ENCODE assay signal across 10 mouse cellular contexts in genomic region chr1:135204196-135205126, GRCm38 (mm10). TPM values are rescaled to one million over a fixed set of nuclear protein-coding genes. Genes with fewer than 3 reads are reported as not detected.
A peak's percentile ranks its signal among the peaks of the same experiment; 100 is the strongest.
DNase-seq lines count a peak whose midpoint lies in the region; ATAC-seq lines count a peak whose summit lies in the region.
"Had no signal": no experiment of that assay in that cellular context is flagged by ENCODE, and none has a peak within 500 bp of the region (broad histone marks: within the 10 kb centered on the region; RNA-seq: fewer than 3 reads in every experiment).

No protein-coding gene starts in this region.

- DNase-seq in kidney, postnatal 36 days, result no peak
- peak; percentile 93 for DNase-seq in MEL-GATA-1-ER (ENCODE audit: extremely low read depth, low read depth)
- DNase-seq in embryonic facial prominence, embryonic 14.5 days (ENCODE audit: low spot score), result no peak
- no peak for DNase-seq in layer of hippocampus, postnatal 10 days (ENCODE audit: low spot score in 2 of 2)
- DNase-seq in right cerebral cortex, postnatal 36 days (ENCODE audit: low spot score in 2 of 2), result no peak
- DNase-seq in left cerebral cortex, postnatal 4 days, result no peak

- H3K27ac ChIP-seq in kidney, embryonic 14.5 days (ENCODE audit: low read depth, low read length), result peak overlapping the region; percentile 38
- H3K27ac ChIP-seq in embryonic facial prominence, embryonic 14.5 days (replicated peaks; ENCODE audit: low read depth, low read length), result no peak overlapping the region

- intact Hi-C loops in left cerebral cortex, postnatal 4 days (cut with DNase I), result no loop called here

- H3K4me2 ChIP-seq in kidney, embryonic 14.5 days (replicated peaks; ENCODE audit: low read depth, low read length), result no peak overlapping the region
- H3K4me2 ChIP-seq in embryonic facial prominence, embryonic 14.5 days (ENCODE audit: low read depth, low read length), result no peak overlapping the region

- no peaks in the 10 kb centered on the region for H3K36me3 ChIP-seq in kidney, embryonic 14.5 days (ENCODE audit: control insufficient read depth, insufficient read depth, low read length)
- H3K36me3 ChIP-seq in embryonic facial prominence, embryonic 14.5 days (ENCODE audit: control insufficient read depth, insufficient read depth, low read length), result no peaks in the 10 kb centered on the region

- H3K9me3 ChIP-seq in kidney, embryonic 14.5 days (ENCODE audit: control insufficient read depth, low read length), result no peaks in the 10 kb centered on the region
- no peaks in the 10 kb centered on the region for H3K9me3 ChIP-seq in embryonic facial prominence, embryonic 14.5 days (ENCODE audit: control insufficient read depth, low read length)

- peak; percentile 59; the same call in 1 of the 2 replicates for ATAC-seq in kidney, embryonic 14.5 days (ENCODE audit: low FRiP score, low TSS enrichment)
- 0 out of 2 replicates have a peak, but pooled peaks have one; percentile 22 for ATAC-seq in embryonic facial prominence, embryonic 14.5 days (ENCODE audit: low read depth)
- peak; percentile 40; the same call in 1 of the 2 replicates for ATAC-seq in megakaryocyte, adult 5-6 weeks (ENCODE audit: poor library complexity, severe bottlenecking)

- H3K27me3 ChIP-seq in kidney, embryonic 14.5 days (ENCODE audit: control insufficient read depth, insufficient read depth, low read length), result no peaks in the 10 kb centered on the region
- no peaks in the 10 kb centered on the region for H3K27me3 ChIP-seq in embryonic facial prominence, embryonic 14.5 days (replicated peaks; ENCODE audit: control insufficient read depth, insufficient read depth, low read length)

- H3K4me1 ChIP-seq in kidney, embryonic 14.5 days (ENCODE audit: control insufficient read depth, insufficient read depth, low read length), result peaks cover 6% of the 10 kb centered on the region; the same call in 1 of the 2 replicates
- 0 out of 2 replicates have a peak, but pooled peaks cover 3% of the 10 kb centered on the region for H3K4me1 ChIP-seq in embryonic facial prominence, embryonic 14.5 days (ENCODE audit: control insufficient read depth, insufficient read depth, low read length)

- no peak overlapping the region for H3K4me3 ChIP-seq in kidney, embryonic 14.5 days (ENCODE audit: low read length)
- H3K4me3 ChIP-seq in embryonic facial prominence, embryonic 14.5 days (ENCODE audit: low read depth, low read length), result no peak overlapping the region
- H3K4me3 ChIP-seq: myocyte had no signal

- 23% methylated on average over 12 of the region's 12 CpGs for WGBS in kidney, embryonic 14.5 days
- 44% methylated on average over 12 of the region's 12 CpGs for WGBS in embryonic facial prominence, embryonic 14.5 days

- H3K9ac ChIP-seq in kidney, embryonic 14.5 days (ENCODE audit: low read depth, low read length), result no peak overlapping the region
- H3K9ac ChIP-seq in embryonic facial prominence, embryonic 14.5 days (ENCODE audit: low read depth, low read length), result no peak overlapping the region

RNA-seq across cellular contexts. Expression of gene Gpr37l1, which starts 37.0 kb away (rescaled TPM):
- not detected in 2 replicates for polyA plus RNA-seq in kidney, embryonic 14.5 days (2014; fragmentation: Nextera tagmentation; extraction: Ambion mirVana)
- polyA plus RNA-seq in embryonic facial prominence, embryonic 14.5 days (2014; fragmentation: Nextera tagmentation; extraction: Ambion mirVana), result 0.34 and 0.47 TPM in 2 replicates
- not detected in 2 replicates for total RNA-seq in megakaryocyte, adult 5-6 weeks (2015)
- not detected in 2 replicates for total RNA-seq in megakaryocyte, adult 5-6 weeks (2017)
- 100 to 1,000 TPM; 120 to 129 TPM for total RNA-seq in layer of hippocampus, postnatal 10 days (2021)
- 10 to 100 TPM; 15.8 to 18.8 TPM for total RNA-seq in left cerebral cortex, postnatal 4 days (2021)
- total RNA-seq: liver, adult 2 months had no signal
- polyA plus RNA-seq: liver, adult 2 months had no signal

RNA-seq across cellular contexts. Expression of gene Elf3, which starts 53.9 kb away (rescaled TPM):
- polyA plus RNA-seq in kidney, embryonic 14.5 days (2014; fragmentation: Nextera tagmentation; extraction: Ambion mirVana), result 22.4 and 26.8 TPM in 2 replicates
- 10.0 and 13.8 TPM in 2 replicates for polyA plus RNA-seq in embryonic facial prominence, embryonic 14.5 days (2014; fragmentation: Nextera tagmentation; extraction: Ambion mirVana)
- not detected in 2 replicates for total RNA-seq in megakaryocyte, adult 5-6 weeks (2015)
- total RNA-seq in megakaryocyte, adult 5-6 weeks (2017), result not detected in 2 replicates
- total RNA-seq in layer of hippocampus, postnatal 10 days (2021), result not detected
- under 1 TPM in 1 of 2 experiments, not detected in 1; 0.24 TPM for total RNA-seq in left cerebral cortex, postnatal 4 days (2021)

RNA-seq across cellular contexts. Expression of gene Arl8a, which starts 57.8 kb away (rescaled TPM):
- 32.0 and 44.5 TPM in 2 replicates for polyA plus RNA-seq in kidney, embryonic 14.5 days (2014; fragmentation: Nextera tagmentation; extraction: Ambion mirVana)
- polyA plus RNA-seq in embryonic facial prominence, embryonic 14.5 days (2014; fragmentation: Nextera tagmentation; extraction: Ambion mirVana), result 73.8 and 74.7 TPM in 2 replicates
- 83.3 and 93.2 TPM in 2 replicates for total RNA-seq in megakaryocyte, adult 5-6 weeks (2015)
- 37.1 and 49.1 TPM in 2 replicates for total RNA-seq in megakaryocyte, adult 5-6 weeks (2017)
- 100 to 1,000 TPM; 393 to 420 TPM for total RNA-seq in layer of hippocampus, postnatal 10 days (2021)
- 100 to 1,000 TPM; 508 to 512 TPM for total RNA-seq in left cerebral cortex, postnatal 4 days (2021)

Comparison
In these comparisons a context has a peak if more than half of its experiments do, and no peak if none do; other contexts are left out.
1. RNA of gene Gpr37l1, which starts 37.0 kb away (total RNA-seq): 120 to 129 TPM in layer of hippocampus, postnatal 10 days and 15.8 to 18.8 TPM in left cerebral cortex, postnatal 4 days; not detected in megakaryocyte, adult 5-6 weeks; every median in the first group is over 10 times any median in the second.
2. RNA of gene Arl8a, which starts 57.8 kb away (total RNA-seq): 508 to 512 TPM in left cerebral cortex, postnatal 4 days and 393 to 420 TPM in layer of hippocampus, postnatal 10 days; 37.1 to 93.2 TPM in megakaryocyte, adult 5-6 weeks; every median in the first group is over 4 times any median in the second.
3. Peak in every context shown above with its lines, with median percentiles within 50 percentile points of each other: ATAC-seq.